Mouse (Mus musculus): ENCODE measurements at regions not wholly inside any gene's neighbourhood (a gene's known extent, or its start where the extent isn't known, plus 50 kb on each side); places are given as distances from the start of the nearest gene placed in this dataset.

DNA sequence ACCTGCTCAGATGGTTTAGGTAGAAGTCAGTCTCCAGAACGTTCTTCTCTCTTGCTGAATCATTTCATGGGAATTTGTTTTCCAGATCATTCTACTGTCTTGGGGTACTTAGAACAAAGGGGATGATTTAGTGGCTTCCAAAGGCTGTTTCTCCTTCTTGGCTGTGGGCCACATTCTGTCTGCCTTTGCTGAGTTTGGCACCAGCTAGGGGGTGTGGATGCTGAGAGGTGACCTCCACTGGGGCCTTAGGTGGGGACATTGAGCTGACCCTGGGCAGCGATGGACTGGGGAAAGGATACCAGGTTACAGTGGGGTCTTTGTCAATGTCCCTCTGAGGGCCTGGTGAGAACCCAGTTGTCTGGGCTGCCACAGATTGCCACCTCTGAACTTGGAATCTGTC is 118.4 kb downstream of the Gadd45g start:
- Histone ChIP-seq H3K27me3 (ENCODE audit: control insufficient read depth, insufficient read depth, insufficient read length) (no peaks in the 10 kb centered on the region), H3K79me2 (ENCODE audit: control insufficient read depth, insufficient read depth) (no peaks in the 10 kb centered on the region), H3K36me3 (ENCODE audit: control insufficient read depth, insufficient read depth) (no peaks in the 10 kb centered on the region), H3K4me3 (ENCODE audit: insufficient read depth, poor library complexity, severe bottlenecking) (no peak overlapping the region), H3K79me3 (ENCODE audit: low read depth) (no peaks in the 10 kb centered on the region), H3ac (ENCODE audit: control insufficient read depth, insufficient read length, low read depth) (no peak overlapping the region)
- TF ChIP-seq MAX (IDR thresholded peaks at IDR 0.05): no peak
- no peak for TF ChIP-seq USF1 (IDR thresholded peaks at IDR 0.05; ENCODE audit: low read depth)
- no peak for TF ChIP-seq MYOD1 (IDR thresholded peaks at IDR 0.05; ENCODE audit: control insufficient read depth, insufficient read length, low read depth)
- no peak for TF ChIP-seq FOSL1 (IDR thresholded peaks at IDR 0.05; ENCODE audit: insufficient read depth, low read length, poor library complexity, severe bottlenecking)
- no peak for TF ChIP-seq CTCF (IDR thresholded peaks at IDR 0.05; ENCODE audit: control insufficient read depth, insufficient read depth, insufficient read length)
- TF ChIP-seq MYOG (IDR thresholded peaks at IDR 0.05; ENCODE audit: control insufficient read depth, extremely low read depth, insufficient read length): no peak
- TF ChIP-seq CEBPB (IDR thresholded peaks at IDR 0.05; ENCODE audit: low read depth): no peak

DNA sequence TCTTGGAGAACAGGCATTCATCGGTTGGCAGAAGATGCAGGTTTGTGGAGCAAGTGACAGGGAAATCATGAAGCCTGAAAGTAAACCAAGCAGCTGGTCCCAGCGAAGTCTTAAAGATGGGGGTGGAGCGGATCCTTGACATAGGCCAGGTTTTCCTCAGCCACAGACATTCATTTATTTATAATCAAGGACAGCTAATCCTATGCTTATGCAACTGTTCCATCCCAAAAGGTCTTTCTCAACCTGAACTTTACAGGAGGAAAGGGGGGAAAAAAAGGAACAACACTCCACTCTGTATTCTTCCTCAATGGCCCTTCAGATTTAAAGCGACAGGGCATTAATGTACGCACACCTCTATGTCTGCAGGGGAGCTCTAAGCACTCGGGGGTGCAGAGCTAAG is 121.6 kb downstream of the Gadd45g start:
- H3K27me3 ChIP-seq (ENCODE audit: control insufficient read depth, insufficient read depth, insufficient read length): no peaks in the 10 kb centered on the region
- H3K4me3 ChIP-seq (ENCODE audit: insufficient read depth, poor library complexity, severe bottlenecking): no peak overlapping the region
- H3K79me2 ChIP-seq (ENCODE audit: control insufficient read depth, insufficient read depth): peaks cover 8% of the 10 kb centered on the region
- TF ChIP-seq CEBPB (IDR thresholded peaks at IDR 0.05; ENCODE audit: low read depth) (no peak), MYOD1 (IDR thresholded peaks at IDR 0.05; ENCODE audit: control insufficient read depth, insufficient read length, low read depth) (no peak), FOSL1 (IDR thresholded peaks at IDR 0.05; ENCODE audit: insufficient read depth, low read length, poor library complexity, severe bottlenecking) (no peak)
- H3ac ChIP-seq (ENCODE audit: control insufficient read depth, insufficient read length, low read depth): no peak overlapping the region
- no peaks in the 10 kb centered on the region for H3K36me3 ChIP-seq (ENCODE audit: control insufficient read depth, insufficient read depth)
- no peaks in the 10 kb centered on the region for H3K79me3 ChIP-seq (ENCODE audit: low read depth)

DNA sequence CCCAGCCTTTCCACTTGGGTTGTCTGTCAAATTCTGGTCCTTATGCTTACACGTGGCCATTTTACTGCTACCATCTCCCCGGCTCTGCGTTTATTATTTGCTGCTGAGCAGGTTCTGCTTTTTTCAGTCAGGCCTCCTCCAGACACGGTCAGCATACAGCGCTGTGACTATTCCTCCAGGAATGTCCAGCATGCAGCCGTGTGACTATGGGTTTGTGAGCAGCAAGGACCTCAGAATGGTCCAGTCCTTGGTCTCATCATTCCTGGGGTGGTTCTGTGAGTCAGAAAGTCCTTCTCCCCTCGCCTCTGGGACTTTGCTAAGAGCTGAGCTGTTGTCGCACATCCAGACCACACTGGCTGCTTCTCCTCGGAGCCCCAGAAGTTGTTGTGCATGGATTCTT is 122.3 kb downstream of the Gadd45g start:
- no peaks in the 10 kb centered on the region for H3K27me3 ChIP-seq (ENCODE audit: control insufficient read depth, insufficient read depth, insufficient read length)
- no peaks in the 10 kb centered on the region for H3K79me3 ChIP-seq (ENCODE audit: low read depth)
- H3K79me2 ChIP-seq (ENCODE audit: control insufficient read depth, insufficient read depth): peaks cover 10% of the 10 kb centered on the region
- no peak overlapping the region for H3ac ChIP-seq (ENCODE audit: control insufficient read depth, insufficient read length, low read depth)
- TF ChIP-seq MYOG (IDR thresholded peaks at IDR 0.05; ENCODE audit: control insufficient read depth, extremely low read depth, insufficient read length): no peak
- peak; percentile 52 for TF ChIP-seq MYOD1 (IDR thresholded peaks at IDR 0.05; ENCODE audit: control insufficient read depth, insufficient read length, low read depth)
- peak; percentile 57 for TF ChIP-seq FOSL1 (IDR thresholded peaks at IDR 0.05; ENCODE audit: insufficient read depth, low read length, poor library complexity, severe bottlenecking)
- no peak for TF ChIP-seq CEBPB (IDR thresholded peaks at IDR 0.05; ENCODE audit: low read depth)
- no peak for TF ChIP-seq CTCF (IDR thresholded peaks at IDR 0.05; ENCODE audit: control insufficient read depth, insufficient read depth, insufficient read length)
- no peak for TF ChIP-seq USF1 (IDR thresholded peaks at IDR 0.05; ENCODE audit: low read depth)
- TF ChIP-seq MAX (IDR thresholded peaks at IDR 0.05): no peak
- H3K4me3 ChIP-seq (ENCODE audit: insufficient read depth, poor library complexity, severe bottlenecking): no peak overlapping the region
- H3K36me3 ChIP-seq (ENCODE audit: control insufficient read depth, insufficient read depth): no peaks in the 10 kb centered on the region

DNA sequence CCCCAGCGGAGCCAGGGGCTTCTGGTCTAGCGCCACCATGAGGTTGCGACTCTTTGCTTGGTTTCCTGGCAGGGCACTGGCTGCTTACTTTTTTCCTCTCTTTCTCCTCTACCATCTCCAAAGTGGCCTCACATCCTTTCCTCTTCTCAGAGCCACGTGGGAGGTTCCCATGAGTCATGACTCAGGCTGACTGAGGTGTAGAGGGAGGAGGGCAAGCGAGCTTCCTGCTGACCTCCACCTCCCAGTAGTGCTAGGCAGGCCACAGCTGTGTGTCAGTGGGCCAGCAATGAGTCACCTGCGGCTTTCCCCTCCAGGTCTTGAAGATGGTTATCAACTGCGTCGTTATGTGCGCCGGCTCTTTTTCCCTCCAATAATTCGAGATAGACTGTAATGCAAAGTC is 123.6 kb downstream of the Gadd45g start:
- H3K36me3 ChIP-seq (ENCODE audit: control insufficient read depth, insufficient read depth): no peaks in the 10 kb centered on the region
- H3K27me3 ChIP-seq (ENCODE audit: control insufficient read depth, insufficient read depth, insufficient read length): no peaks in the 10 kb centered on the region
- H3K79me3 ChIP-seq (ENCODE audit: low read depth): peaks cover 1% of the 10 kb centered on the region
- TF ChIP-seq FOSL1 (IDR thresholded peaks at IDR 0.05; ENCODE audit: insufficient read depth, low read length, poor library complexity, severe bottlenecking): peak; percentile 95
- TF ChIP-seq MYOG (IDR thresholded peaks at IDR 0.05; ENCODE audit: control insufficient read depth, extremely low read depth, insufficient read length): no peak
- peak; percentile 96 for TF ChIP-seq MYOD1 (IDR thresholded peaks at IDR 0.05; ENCODE audit: control insufficient read depth, insufficient read length, low read depth)
- TF ChIP-seq CTCF (IDR thresholded peaks at IDR 0.05; ENCODE audit: control insufficient read depth, insufficient read depth, insufficient read length): peak; percentile 50
- TF ChIP-seq CEBPB (IDR thresholded peaks at IDR 0.05; ENCODE audit: low read depth): no peak
- peak; percentile 87 for TF ChIP-seq USF1 (IDR thresholded peaks at IDR 0.05; ENCODE audit: low read depth)
- peak; percentile 95 for TF ChIP-seq MAX (IDR thresholded peaks at IDR 0.05)
- H3K4me3 ChIP-seq (ENCODE audit: insufficient read depth, poor library complexity, severe bottlenecking): no peak overlapping the region
- no peak overlapping the region for H3ac ChIP-seq (ENCODE audit: control insufficient read depth, insufficient read length, low read depth)
- peaks cover 22% of the 10 kb centered on the region for H3K79me2 ChIP-seq (ENCODE audit: control insufficient read depth, insufficient read depth)

DNA sequence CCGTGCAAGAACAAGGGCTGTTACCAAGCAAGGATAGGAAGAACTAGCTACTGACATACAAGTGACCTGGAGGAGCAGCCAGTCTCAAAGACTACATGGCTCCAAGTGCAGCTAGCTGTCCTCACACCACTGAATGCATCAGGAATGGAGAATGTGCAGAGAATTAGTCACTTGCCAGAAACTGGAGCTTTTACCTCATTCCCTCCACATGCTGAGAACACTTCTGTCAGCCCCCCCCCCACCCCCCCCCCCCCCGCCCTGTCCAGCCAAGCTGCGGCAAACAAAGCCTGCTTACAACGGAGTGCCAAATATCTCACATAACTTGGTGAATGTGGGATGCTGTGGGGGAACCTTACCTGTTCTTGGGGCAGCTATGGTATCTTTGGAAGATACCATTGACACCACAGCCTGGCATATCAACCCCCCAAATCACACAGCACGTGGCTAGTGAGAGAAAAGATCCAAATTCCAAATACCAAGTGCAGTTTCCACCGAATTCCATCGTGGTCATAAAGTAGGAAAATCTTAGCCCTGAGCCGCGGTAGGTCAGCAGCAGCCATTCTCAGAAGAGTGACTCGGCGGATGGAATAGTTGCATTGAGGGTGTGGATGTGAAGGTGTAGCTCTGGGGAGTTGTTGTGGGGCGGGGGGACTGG is 126.3 kb downstream of the Gadd45g start:
- Histone ChIP-seq H3K36me3 (ENCODE audit: control insufficient read depth, insufficient read depth) (no peaks in the 10 kb centered on the region), H3K79me3 (ENCODE audit: low read depth) (peaks cover 1% of the 10 kb centered on the region), H3ac (ENCODE audit: control insufficient read depth, insufficient read length, low read depth) (no peak overlapping the region), H3K27me3 (ENCODE audit: control insufficient read depth, insufficient read depth, insufficient read length) (no peaks in the 10 kb centered on the region), H3K4me3 (ENCODE audit: insufficient read depth, poor library complexity, severe bottlenecking) (no peak overlapping the region), H3K79me2 (ENCODE audit: control insufficient read depth, insufficient read depth) (peaks cover 22% of the 10 kb centered on the region)
- TF ChIP-seq FOSL1 (IDR thresholded peaks at IDR 0.05; ENCODE audit: insufficient read depth, low read length, poor library complexity, severe bottlenecking) (no peak), MYOG (IDR thresholded peaks at IDR 0.05; ENCODE audit: control insufficient read depth, extremely low read depth, insufficient read length) (no peak), MAX (IDR thresholded peaks at IDR 0.05) (peak; percentile 85), CEBPB (IDR thresholded peaks at IDR 0.05; ENCODE audit: low read depth) (no peak), CTCF (IDR thresholded peaks at IDR 0.05; ENCODE audit: control insufficient read depth, insufficient read depth, insufficient read length) (no peak), MYOD1 (IDR thresholded peaks at IDR 0.05; ENCODE audit: control insufficient read depth, insufficient read length, low read depth) (peak; percentile 1), USF1 (IDR thresholded peaks at IDR 0.05; ENCODE audit: low read depth) (peak; percentile 61)

DNA sequence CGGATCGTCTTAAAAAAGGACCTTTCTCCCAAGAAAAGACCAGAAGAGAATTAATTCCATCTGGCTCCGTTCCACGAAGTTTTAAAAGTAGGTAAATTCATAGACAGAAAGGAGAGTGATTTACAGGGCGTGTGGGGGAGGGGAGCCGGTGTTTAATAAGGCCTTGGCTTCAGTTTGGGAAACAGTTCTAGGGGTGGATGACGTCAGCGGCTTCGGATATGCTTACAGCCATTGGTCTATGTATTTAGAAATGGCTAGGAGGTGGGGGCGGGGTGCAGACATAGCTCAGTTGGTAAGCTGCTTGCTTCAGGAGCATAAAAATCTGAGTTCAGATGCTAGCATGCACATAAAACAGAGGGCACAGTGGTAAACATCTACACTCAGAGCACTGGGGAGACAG is 127.0 kb downstream of the Gadd45g start:
- Histone ChIP-seq H3K4me3 (ENCODE audit: insufficient read depth, poor library complexity, severe bottlenecking) (no peak overlapping the region), H3ac (ENCODE audit: control insufficient read depth, insufficient read length, low read depth) (no peak overlapping the region), H3K79me3 (ENCODE audit: low read depth) (peaks cover 1% of the 10 kb centered on the region), H3K36me3 (ENCODE audit: control insufficient read depth, insufficient read depth) (no peaks in the 10 kb centered on the region), H3K79me2 (ENCODE audit: control insufficient read depth, insufficient read depth) (peaks cover 22% of the 10 kb centered on the region), H3K27me3 (ENCODE audit: control insufficient read depth, insufficient read depth, insufficient read length) (no peaks in the 10 kb centered on the region)
- no peak for TF ChIP-seq MAX (IDR thresholded peaks at IDR 0.05)
- TF ChIP-seq USF1 (IDR thresholded peaks at IDR 0.05; ENCODE audit: low read depth): no peak
- TF ChIP-seq MYOG (IDR thresholded peaks at IDR 0.05; ENCODE audit: control insufficient read depth, extremely low read depth, insufficient read length): no peak
- no peak for TF ChIP-seq CEBPB (IDR thresholded peaks at IDR 0.05; ENCODE audit: low read depth)
- no peak for TF ChIP-seq FOSL1 (IDR thresholded peaks at IDR 0.05; ENCODE audit: insufficient read depth, low read length, poor library complexity, severe bottlenecking)
- no peak for TF ChIP-seq MYOD1 (IDR thresholded peaks at IDR 0.05; ENCODE audit: control insufficient read depth, insufficient read length, low read depth)
- no peak for TF ChIP-seq CTCF (IDR thresholded peaks at IDR 0.05; ENCODE audit: control insufficient read depth, insufficient read depth, insufficient read length)

All from C2C12 (cell line).